26 mouse cellular contexts compared by ENCODE assay signal in genomic region chr4:117436995-117437660, GRCm38 (mm10). TPM values are rescaled to one million over a fixed set of nuclear protein-coding genes. Genes with fewer than 3 reads are reported as not detected.
A peak's percentile ranks its signal among the peaks of the same experiment; 100 is the strongest.
DNase-seq lines count a peak whose midpoint lies in the region; ATAC-seq and TF ChIP-seq lines count a peak whose summit lies in the region.
"Had no signal": no experiment of that assay in that cellular context is flagged by ENCODE, and none has a peak within 500 bp of the region (broad histone marks: within the 10 kb centered on the region; RNA-seq: fewer than 3 reads in every experiment).

No protein-coding gene starts in this region.

- 25% methylated on average over 14 of the region's 14 CpGs for WGBS in heart, embryonic 12.5 days
- WGBS in limb, embryonic 11.5 days = 21% methylated on average over 14 of the region's 14 CpGs
- WGBS in lung, adult 2 months = 39% methylated on average over 14 of the region's 14 CpGs

- TF ChIP-seq POLR2A in lung, adult 2 months (IDR thresholded peaks at IDR 0.05; ENCODE audit: borderline replicate concordance, extremely low read depth, low read depth, low read length) = no peak

- H3K4me3 ChIP-seq in heart, embryonic 12.5 days = no peak overlapping the region
- H3K4me3 ChIP-seq in limb, embryonic 11.5 days (ENCODE audit: low read depth, low read length) = no peak overlapping the region
- no peak overlapping the region for H3K4me3 ChIP-seq in lung, adult 2 months (replicated peaks; ENCODE audit: extremely low read depth, low read depth, low read length)
- H3K4me3 ChIP-seq: erythroblast, embryonic 14.5 days; intestine, embryonic 15.5 days; liver, embryonic 12.5 days; midbrain, embryonic 10.5 days; neural tube, embryonic 12.5 days had no signal

- H3K9ac ChIP-seq in heart, embryonic 12.5 days = no peak overlapping the region
- no peak overlapping the region for H3K9ac ChIP-seq in limb, embryonic 11.5 days (ENCODE audit: low read length)
- H3K9ac ChIP-seq: forebrain, postnatal 0 days; intestine, embryonic 15.5 days; liver, embryonic 12.5 days; liver, postnatal 0 days; neural tube, embryonic 12.5 days had no signal

- 0 out of 2 replicates have a peak overlapping the region, but pooled peaks have one; percentile 13 for H3K4me2 ChIP-seq in heart, embryonic 12.5 days
- H3K4me2 ChIP-seq in limb, embryonic 11.5 days (ENCODE audit: low read depth, severe bottlenecking) = no peak overlapping the region; the same call in 1 of the 2 replicates
- H3K4me2 ChIP-seq: intestine, embryonic 15.5 days; liver, embryonic 12.5 days; neural tube, embryonic 12.5 days had no signal

- no peaks in the 10 kb centered on the region for H3K9me3 ChIP-seq in heart, embryonic 12.5 days (replicated peaks)
- no peaks in the 10 kb centered on the region for H3K9me3 ChIP-seq in limb, embryonic 11.5 days (ENCODE audit: control insufficient read depth, low read length)
- H3K9me3 ChIP-seq: intestine, embryonic 15.5 days; liver, embryonic 12.5 days; midbrain, embryonic 10.5 days; neural tube, embryonic 12.5 days had no signal

- H3K36me3 ChIP-seq in heart, embryonic 12.5 days = no peaks in the 10 kb centered on the region
- no peaks in the 10 kb centered on the region for H3K36me3 ChIP-seq in limb, embryonic 11.5 days (ENCODE audit: control insufficient read depth, insufficient read depth, low read length)
- H3K36me3 ChIP-seq: intestine, embryonic 15.5 days; liver, embryonic 12.5 days; neural tube, embryonic 12.5 days had no signal

- ATAC-seq in heart, embryonic 12.5 days (ENCODE audit: insufficient number of reproducible peaks, low FRiP score) = no peak
- no peak for ATAC-seq in limb, embryonic 11.5 days (ENCODE audit: insufficient number of reproducible peaks, low FRiP score, low TSS enrichment, low read depth)
- ATAC-seq: forebrain, postnatal 0 days; hindbrain, embryonic 16.5 days; intestine, embryonic 15.5 days; liver, embryonic 12.5 days; liver, postnatal 0 days; midbrain, embryonic 16.5 days had no signal

- TF ChIP-seq CTCF in lung, adult 2 months (IDR thresholded peaks at IDR 0.05; ENCODE audit: insufficient read depth, low read length) = no peak

- H3K27ac ChIP-seq in heart, embryonic 12.5 days (ENCODE audit: poor library complexity, severe bottlenecking) = no peak overlapping the region
- no peak overlapping the region for H3K27ac ChIP-seq in limb, embryonic 11.5 days (replicated peaks; ENCODE audit: low read depth, low read length)
- H3K27ac ChIP-seq: intestine, embryonic 15.5 days; liver, embryonic 12.5 days; midbrain, embryonic 10.5 days; neural tube, embryonic 12.5 days; stomach, postnatal 0 days had no signal

- peaks cover 18% of the 10 kb centered on the region; the same call in 1 of the 2 replicates for H3K27me3 ChIP-seq in heart, embryonic 12.5 days (replicated peaks)
- no peaks in the 10 kb centered on the region for H3K27me3 ChIP-seq in limb, embryonic 11.5 days (ENCODE audit: control insufficient read depth, insufficient read depth, low read length)
- H3K27me3 ChIP-seq: intestine, embryonic 15.5 days had no signal

- H3K4me1 ChIP-seq in heart, embryonic 12.5 days (replicated peaks) = 0 out of 2 replicates have a peak, but pooled peaks cover 4% of the 10 kb centered on the region
- H3K4me1 ChIP-seq in limb, embryonic 11.5 days (ENCODE audit: control insufficient read depth, insufficient read depth, low read length) = 0 out of 2 replicates have a peak, but pooled peaks cover 3% of the 10 kb centered on the region
- no peaks in the 10 kb centered on the region for H3K4me1 ChIP-seq in lung, adult 2 months (ENCODE audit: control insufficient read depth, insufficient read depth, low read length)
- H3K4me1 ChIP-seq: neural tube, embryonic 12.5 days had no signal

- no peak for DNase-seq in heart, postnatal 4 days
- peak; percentile 54 for DNase-seq in ZHBTc4 (ENCODE audit: low read depth, low spot score)
- peak; percentile 57 for DNase-seq in embryo, embryonic 11 days
- DNase-seq in limb, embryonic 11.5 days (ENCODE audit: low spot score) = peak; percentile 60
- DNase-seq in thymus, adult 18-20 months = no peak
- no peak for DNase-seq in lung, adult 2 months
- DNase-seq in natural killer cell, adult 2 months (ENCODE audit: low spot score in 2 of 2) = no peak
- DNase-seq: adrenal gland, adult 8-10 months; B cell, adult 2 months; cerebellum, adult 8-10 months; forebrain, postnatal 0 days; kidney, adult 8-10 months; kidney, postnatal 10 days; layer of hippocampus, adult 9-11 months; liver, postnatal 0 days; lung, postnatal 10 days; right cerebral cortex, adult 18-20 months had no signal

RNA-seq across cellular contexts. Expression of gene Rnf220, which starts 59.7 kb away (rescaled TPM):
- polyA plus RNA-seq in heart, embryonic 12.5 days (2016; fragmentation: Nextera tagmentation; extraction: Ambion mirVana) = 55.8 and 56.8 TPM in 2 replicates
- total RNA-seq in heart, postnatal 4 days (2021) = 10 to 100 TPM; 45.8 to 46.7 TPM
- polyA plus RNA-seq in limb, embryonic 11.5 days (2014; fragmentation: Nextera tagmentation; extraction: Ambion mirVana) = 69.8 and 78.5 TPM in 2 replicates
- 73.8 and 108 TPM in 2 replicates for polyA plus RNA-seq in lung, adult 2 months (2012; rRNA removed)

Comparison
In these comparisons a context has a peak if more than half of its experiments do, and no peak if none do; other contexts are left out.
1. DNase-seq: peak in ZHBTc4 (single experiment), embryo, embryonic 11 days (single experiment) and limb, embryonic 11.5 days (single experiment); none in heart, postnatal 4 days (single experiment), thymus, adult 18-20 months (0 of 2), lung, adult 2 months (single experiment) and natural killer cell, adult 2 months (0 of 2).